Mouse (Mus musculus) limb, embryonic 11.5 days (tissue): Measurements from ENCODE around the gene 2010300C02Rik. TPM values are rescaled to one million over a fixed set of nuclear protein-coding genes. Genes with fewer than 3 reads are reported as not detected.

Experiments used
- ATAC-seq: fragments of 200-750 bp; cut with Nextera tagmentation; 2 replicates; pipeline ENCODE4 v1.8.0; 2017; ENCODE audit warnings: low read depth; ENCODE audit not compliant: insufficient number of reproducible peaks, low FRiP score, low TSS enrichment
- DNase-seq: peaks from one replicate; pipeline ENCODE4 v3.0.0-alpha.2; 2015; ENCODE audit warnings: low spot score
- H3K27ac ChIP-seq: fragments of 300-500 bp; sonication (generic); replicated peaks from 2 replicates; pipeline ENCODE4 v1.5.1; 2014; ENCODE audit warnings: low read depth, mild to moderate bottlenecking, low read length
- H3K27me3 ChIP-seq: fragments of 300-500 bp; sonication (generic); 2 replicates; pipeline ENCODE4 v1.6.1; 2014; ENCODE audit warnings: mild to moderate bottlenecking, low read length, mixed read lengths; ENCODE audit not compliant: control insufficient read depth, insufficient read depth
- H3K36me3 ChIP-seq: fragments of 300-500 bp; sonication (generic); 2 replicates; pipeline ENCODE4 v1.6.1; 2014; ENCODE audit warnings: mild to moderate bottlenecking, low read length, moderate library complexity, mixed read lengths; ENCODE audit not compliant: control insufficient read depth, insufficient read depth
- H3K4me1 ChIP-seq: fragments of 300-500 bp; sonication (generic); 2 replicates; pipeline ENCODE4 v1.6.1; 2014; ENCODE audit warnings: low read length, mixed read lengths; ENCODE audit not compliant: control insufficient read depth, insufficient read depth
- H3K4me2 ChIP-seq: fragments of 300-500 bp; sonication (generic); 2 replicates; pipeline ENCODE4 v1.6.1; 2014; ENCODE audit warnings: low read depth, mild to moderate bottlenecking, moderate library complexity; ENCODE audit not compliant: severe bottlenecking
- H3K4me3 ChIP-seq: fragments of 300-500 bp; sonication (generic); 2 replicates; pipeline ENCODE4 v1.5.1; 2014; ENCODE audit warnings: low read depth, low read length
- H3K9ac ChIP-seq: fragments of 300-500 bp; sonication (generic); 2 replicates; pipeline ENCODE4 v1.6.1; 2014; ENCODE audit warnings: mild to moderate bottlenecking, low read length
- H3K9me3 ChIP-seq: fragments of 300-500 bp; sonication (generic); 2 replicates; pipeline ENCODE4 v1.6.1; 2016; ENCODE audit warnings: low read length; ENCODE audit not compliant: control insufficient read depth
- WGBS: fragments of 180-500 bp; shearing (Covaris S2); extraction: QIAGEN DNeasy Blood & Tissue Kit; methylation state at CpG from one replicate; pipeline ENCODE4 v1.1.7; 2014; 5-methylcytosine and 5-hydroxymethylcytosine counted together
- polyA plus RNA-seq: library from polyadenylated mRNA; unstranded; fragments of >200 nt; fragmentation: Nextera tagmentation; extraction: Ambion mirVana; gene quantifications from 2 replicates; pipeline ENCODE4 v1.2.1, GENCODE M21; 2014

The 2010300C02Rik gene
- polyA plus RNA-seq, 1 experiment from 2014 or later, result 0.89 TPM

DNA sequence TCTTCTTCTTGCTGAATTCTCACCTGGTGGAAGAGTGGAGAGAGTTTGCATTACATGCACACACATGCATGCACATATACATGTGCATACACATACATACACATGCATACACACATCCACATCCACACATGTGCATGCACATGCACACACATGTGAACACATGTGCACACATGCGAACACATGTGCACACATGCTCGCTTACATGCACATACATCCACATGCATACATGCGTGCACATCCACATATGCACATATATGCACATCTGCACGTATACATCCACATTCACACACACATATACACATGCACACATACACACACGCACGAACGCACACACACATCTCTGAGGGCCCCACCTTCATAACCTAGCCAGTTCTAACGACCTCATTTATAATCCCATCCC lies 136.7 kb downstream of the 2010300C02Rik start:
- no peak overlapping the region for H3K9ac ChIP-seq
- H3K4me1 ChIP-seq, result no peaks in the 10 kb centered on the region
- H3K9me3 ChIP-seq, result no peaks in the 10 kb centered on the region
- WGBS, result 90% methylated on average over 8 of the region's 8 CpGs
- H3K36me3 ChIP-seq, result no peaks in the 10 kb centered on the region
- H3K27me3 ChIP-seq, result no peaks in the 10 kb centered on the region
- no peak for DNase-seq
- no peak overlapping the region for H3K4me2 ChIP-seq
- ATAC-seq, result no peak
- no peak overlapping the region for H3K27ac ChIP-seq
- no peak overlapping the region for H3K4me3 ChIP-seq

DNA sequence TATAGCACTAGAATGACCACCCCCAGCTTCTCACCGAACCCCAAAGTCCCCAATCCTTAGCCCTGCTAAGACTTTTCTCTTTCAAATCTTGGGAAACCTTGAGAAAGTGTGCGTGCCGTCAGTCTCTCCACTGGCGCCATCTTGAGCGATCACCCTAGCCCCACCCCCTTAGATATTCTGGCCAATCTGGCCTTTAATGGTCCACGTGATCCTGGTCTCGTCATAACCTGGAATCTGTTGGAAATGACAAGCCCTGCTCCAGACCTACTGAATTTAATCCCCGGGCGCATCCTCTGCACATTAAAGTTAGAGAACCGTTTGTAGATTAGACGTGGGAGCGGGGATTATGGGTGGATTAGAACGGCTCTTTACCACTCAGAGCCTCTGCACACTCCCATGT lies 140.2 kb downstream of the 2010300C02Rik start:
- no peaks in the 10 kb centered on the region for H3K9me3 ChIP-seq
- ATAC-seq (no peak), DNase-seq (no peak)
- WGBS, result 93% methylated on average over 13 of the region's 13 CpGs
- H3K27ac ChIP-seq, result no peak overlapping the region
- no peaks in the 10 kb centered on the region for H3K36me3 ChIP-seq
- no peaks in the 10 kb centered on the region for H3K27me3 ChIP-seq
- no peak overlapping the region for H3K9ac ChIP-seq
- no peak overlapping the region for H3K4me2 ChIP-seq
- H3K4me3 ChIP-seq, result no peak overlapping the region
- H3K4me1 ChIP-seq, result no peaks in the 10 kb centered on the region

DNA sequence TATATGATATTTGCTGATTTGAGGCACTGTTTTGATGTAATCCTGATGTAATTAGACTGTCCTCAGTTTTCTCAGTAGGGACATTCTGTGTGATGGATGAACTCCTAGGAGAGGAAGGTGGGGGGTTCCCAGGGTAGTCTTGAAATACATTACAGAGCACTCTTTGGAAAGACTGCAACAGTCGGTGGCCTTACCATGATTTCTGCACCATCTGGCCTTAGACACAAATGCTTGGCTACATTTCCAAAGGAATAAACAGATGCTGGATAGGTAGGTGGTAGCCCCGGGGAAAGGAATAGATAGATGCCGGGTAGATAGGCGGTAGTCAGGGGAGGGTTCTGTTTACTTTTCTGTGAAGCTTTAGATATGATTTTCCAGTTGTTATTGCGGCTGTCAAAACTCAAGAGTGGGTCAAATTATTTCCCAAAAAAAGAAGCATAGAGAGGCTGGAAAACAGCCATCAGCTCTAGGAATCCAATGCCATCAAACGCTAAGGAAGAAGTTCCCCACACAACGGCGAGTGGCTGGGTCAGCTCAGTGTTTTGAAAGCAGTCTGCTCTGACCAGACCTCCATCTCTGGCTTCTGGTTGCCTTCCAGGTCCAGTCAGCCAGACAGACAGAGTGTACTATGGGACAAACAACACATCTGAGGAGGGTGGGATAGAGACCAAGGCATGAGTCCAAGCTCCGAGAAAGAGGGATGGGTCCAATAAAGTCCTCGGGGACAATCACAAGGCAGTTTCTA lies 147.2 kb downstream of the 2010300C02Rik start:
- Histone ChIP-seq H3K27ac (no peak overlapping the region), H3K27me3 (no peaks in the 10 kb centered on the region), H3K9me3 (no peaks in the 10 kb centered on the region), H3K4me1 (no peaks in the 10 kb centered on the region), H3K36me3 (no peaks in the 10 kb centered on the region), H3K4me3 (no peak overlapping the region), H3K4me2 (no peak overlapping the region), H3K9ac (no peak overlapping the region)
- WGBS, result 86% methylated on average over 10 of the region's 10 CpGs
- ATAC-seq, result no peak
- no peak for DNase-seq

DNA sequence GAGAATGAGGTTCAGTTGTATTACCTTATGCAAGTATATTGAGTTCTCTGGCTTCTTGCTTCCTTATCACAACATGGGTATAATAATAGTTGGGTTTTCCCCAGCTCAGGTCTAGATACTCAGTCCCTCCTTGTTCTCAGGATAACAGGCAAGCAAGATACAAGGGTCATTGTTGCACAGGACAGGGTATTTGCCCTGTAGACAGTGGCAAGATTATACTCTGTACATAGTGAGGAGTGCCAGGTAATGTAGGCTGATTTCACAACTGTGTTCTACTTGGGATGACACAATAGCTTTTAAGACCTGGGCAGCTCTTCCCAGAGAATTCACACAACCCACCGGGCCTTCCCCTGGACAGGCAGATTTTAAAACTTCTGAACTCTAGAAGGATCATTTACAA lies 151.5 kb downstream of the 2010300C02Rik start:
- Histone ChIP-seq H3K36me3 (no peaks in the 10 kb centered on the region), H3K4me1 (no peaks in the 10 kb centered on the region), H3K27ac (no peak overlapping the region), H3K4me2 (no peak overlapping the region), H3K9ac (no peak overlapping the region), H3K27me3 (no peaks in the 10 kb centered on the region), H3K4me3 (no peak overlapping the region), H3K9me3 (no peaks in the 10 kb centered on the region)
- ATAC-seq, result no peak
- WGBS, result 93% methylated on average over 1 of the region's 1 CpGs
- no peak for DNase-seq

DNA sequence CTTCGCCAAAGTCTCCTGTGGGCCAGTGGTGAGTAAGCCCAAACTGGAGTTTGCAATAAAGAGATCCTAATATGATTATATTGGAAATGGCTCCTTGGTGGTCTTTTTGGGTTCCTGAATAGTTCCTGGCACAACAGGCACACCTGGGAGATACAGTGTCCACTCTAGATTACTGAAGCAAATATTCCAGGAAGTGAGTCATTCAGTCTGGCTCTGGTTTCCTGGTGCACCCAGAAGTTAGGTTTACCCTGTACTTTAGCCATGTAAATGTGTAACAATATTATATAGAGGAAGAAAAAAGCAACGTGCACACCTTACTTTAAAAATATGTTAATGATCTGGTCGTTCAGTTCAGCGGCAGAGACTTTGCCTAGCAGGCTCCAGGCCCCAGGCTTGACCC lies 153.1 kb downstream of the 2010300C02Rik start:
- H3K9ac ChIP-seq, result no peak overlapping the region
- no peak overlapping the region for H3K4me3 ChIP-seq
- no peaks in the 10 kb centered on the region for H3K36me3 ChIP-seq
- no peaks in the 10 kb centered on the region for H3K27me3 ChIP-seq
- no peaks in the 10 kb centered on the region for H3K4me1 ChIP-seq
- H3K4me2 ChIP-seq, result no peak overlapping the region
- no peak for DNase-seq
- no peak for ATAC-seq
- H3K9me3 ChIP-seq, result no peaks in the 10 kb centered on the region
- H3K27ac ChIP-seq, result no peak overlapping the region
- WGBS, result 84% methylated on average over 4 of the region's 4 CpGs

DNA sequence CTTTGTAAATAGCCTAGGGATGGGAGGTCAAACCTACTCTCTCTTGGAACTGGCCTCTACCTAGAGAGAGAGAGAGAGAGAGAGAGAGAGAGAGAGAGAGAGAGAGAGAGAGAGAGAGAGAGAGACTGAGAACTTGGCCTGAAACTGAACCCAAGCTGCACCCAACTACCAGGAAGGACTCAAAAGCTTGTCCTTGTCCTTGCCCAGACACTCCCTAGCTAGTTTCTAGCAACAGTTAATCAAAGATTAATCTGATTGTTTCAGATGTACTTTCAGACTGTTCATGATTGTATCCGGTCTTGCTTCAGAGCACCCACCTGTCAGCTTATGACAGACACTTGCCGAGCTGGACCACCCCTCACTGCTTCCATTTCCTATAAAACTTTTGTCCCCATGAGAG lies 153.5 kb downstream of the 2010300C02Rik start:
- no peak for ATAC-seq
- no peaks in the 10 kb centered on the region for H3K36me3 ChIP-seq
- H3K27me3 ChIP-seq, result no peaks in the 10 kb centered on the region
- H3K4me3 ChIP-seq, result no peak overlapping the region
- no peak overlapping the region for H3K4me2 ChIP-seq
- no peaks in the 10 kb centered on the region for H3K9me3 ChIP-seq
- WGBS, result 81% methylated on average over 2 of the region's 2 CpGs
- H3K9ac ChIP-seq, result no peak overlapping the region
- no peaks in the 10 kb centered on the region for H3K4me1 ChIP-seq
- DNase-seq, result no peak
- no peak overlapping the region for H3K27ac ChIP-seq

DNA sequence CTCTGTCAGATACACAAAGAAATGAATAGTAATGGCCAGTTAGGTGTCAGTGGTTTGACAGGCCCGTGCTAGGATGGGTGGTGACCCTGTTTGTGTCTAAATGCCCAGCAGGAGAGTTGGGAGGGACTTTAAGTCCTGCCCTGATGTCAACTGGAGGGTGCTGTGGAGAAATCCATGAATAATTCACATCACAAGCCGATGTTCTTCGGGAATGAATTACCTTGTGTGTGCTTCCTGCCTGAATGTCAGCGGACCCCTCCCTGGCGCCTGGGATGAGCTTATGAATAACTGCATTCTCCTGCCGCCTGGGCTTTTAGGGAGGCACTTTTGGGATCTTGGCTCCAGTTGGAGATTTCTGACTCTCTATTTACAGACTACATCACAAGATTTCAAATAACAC lies 154.5 kb downstream of the 2010300C02Rik start:
- Histone ChIP-seq H3K27ac (no peak overlapping the region), H3K27me3 (no peaks in the 10 kb centered on the region), H3K4me3 (no peak overlapping the region), H3K9ac (no peak overlapping the region), H3K4me1 (no peaks in the 10 kb centered on the region), H3K4me2 (no peak overlapping the region), H3K36me3 (no peaks in the 10 kb centered on the region), H3K9me3 (no peaks in the 10 kb centered on the region)
- WGBS, result 57% methylated on average over 6 of the region's 6 CpGs
- ATAC-seq (no peak), DNase-seq (no peak)

DNA sequence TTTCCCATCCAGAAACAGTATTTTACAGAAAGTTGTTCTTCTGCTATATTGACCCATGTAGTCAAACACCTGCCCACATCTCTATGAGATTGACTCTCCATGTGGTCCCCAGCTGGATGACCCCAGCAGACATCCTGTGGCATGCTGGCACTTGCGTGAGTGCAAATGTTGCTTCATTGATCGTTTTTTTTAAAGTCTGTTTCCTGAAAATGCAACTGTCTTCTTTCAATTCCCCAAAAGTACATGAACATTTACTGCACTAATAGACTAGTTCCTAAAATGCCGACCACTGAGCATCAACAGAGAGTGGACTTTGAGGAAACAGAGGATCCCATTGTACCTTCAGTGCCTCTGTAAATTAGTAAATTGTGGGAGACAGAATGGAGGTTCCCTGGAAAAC lies 157.9 kb downstream of the 2010300C02Rik start:
- WGBS, result 80% methylated on average over 3 of the region's 3 CpGs
- Histone ChIP-seq H3K27me3 (no peaks in the 10 kb centered on the region), H3K4me1 (no peaks in the 10 kb centered on the region), H3K36me3 (no peaks in the 10 kb centered on the region), H3K9ac (no peak overlapping the region), H3K9me3 (no peaks in the 10 kb centered on the region), H3K4me3 (no peak overlapping the region), H3K27ac (no peak overlapping the region), H3K4me2 (no peak overlapping the region)
- ATAC-seq (no peak), DNase-seq (no peak)
